ENCODE assay signal across 9 mouse cellular contexts in genomic region chr2:103662121-103662520, GRCm38 (mm10).
DNase-seq lines count a peak whose midpoint lies in the region; ATAC-seq and TF ChIP-seq lines count a peak whose summit lies in the region.
"Had no signal": no experiment of that assay in that cellular context is flagged by ENCODE, and none has a peak within 500 bp of the region (broad histone marks: within the 10 kb centered on the region; RNA-seq: fewer than 3 reads in every experiment).

No protein-coding gene starts in this region.

- 0 out of 2 replicates have a peak, but pooled peaks cover 1% of the 10 kb centered on the region for H3K79me2 ChIP-seq in heart, adult 2 months (replicated peaks; ENCODE audit: control insufficient read depth, insufficient read depth, low read length)

- 18% methylated on average over 4 of the region's 4 CpGs for WGBS in spleen, adult 2 months
- WGBS in heart, adult 2 months = 15% methylated on average over 4 of the region's 4 CpGs

- no peak overlapping the region for H3K27ac ChIP-seq in spleen, adult 2 months (ENCODE audit: insufficient read depth, low read length)
- peak overlapping the region; percentile 65 for H3K27ac ChIP-seq in heart, adult 2 months

- H3K36me3 ChIP-seq in spleen, adult 2 months (ENCODE audit: control insufficient read depth, insufficient read depth, low read length) = no peaks in the 10 kb centered on the region
- peaks cover 2% of the 10 kb centered on the region; the same call in 1 of the 2 replicates for H3K36me3 ChIP-seq in heart, adult 2 months (ENCODE audit: control insufficient read depth, insufficient read depth, low read length)

- no peak for TF ChIP-seq CTCF in spleen, adult 2 months (IDR thresholded peaks at IDR 0.05; ENCODE audit: extremely low read depth, insufficient read depth, insufficient read length, insufficient replicate concordance)
- 0 out of 2 replicates have a peak, but pooled peaks have one; percentile 2 for TF ChIP-seq CTCF in heart, adult 2 months (IDR thresholded peaks at IDR 0.05)

- TF ChIP-seq EP300 in heart, adult 2 months (IDR thresholded peaks at IDR 0.05; ENCODE audit: insufficient read depth, low read depth, low read length) = 0 out of 2 replicates have a peak, but pooled peaks have one; percentile 47

- TF ChIP-seq POLR2A in spleen, adult 2 months (IDR thresholded peaks at IDR 0.05; ENCODE audit: low read depth, low read length) = no peak
- TF ChIP-seq POLR2A in heart, adult 2 months (IDR thresholded peaks at IDR 0.05; ENCODE audit: insufficient read depth, low read depth, low read length) = no peak

- ATAC-seq in cerebellum, adult (ENCODE audit: insufficient number of reproducible peaks, low FRiP score, low TSS enrichment) = peak; percentile 71

- intact Hi-C loops in heart, adult 2 months (cut with DNase I) = loop anchor here (5.0 kb wide), 1 partner anchor 40 kb away; no protein-coding TSS in a partner anchor

- H3K4me1 ChIP-seq in spleen, adult 2 months (ENCODE audit: control insufficient read depth, insufficient read depth, insufficient read length) = peaks cover 16% of the 10 kb centered on the region
- H3K4me1 ChIP-seq in heart, adult 2 months (ENCODE audit: control insufficient read depth, insufficient read depth, low read length) = peaks cover 3% of the 10 kb centered on the region; the same call in 1 of the 2 replicates

- H3K4me3 ChIP-seq in spleen, adult 2 months (ENCODE audit: extremely low read depth, insufficient read depth, insufficient read length) = no peak overlapping the region
- no peak overlapping the region for H3K4me3 ChIP-seq in heart, adult 2 months
- H3K4me3 ChIP-seq: erythroblast, embryonic 14.5 days had no signal

- H3K9ac ChIP-seq in heart, adult 2 months (ENCODE audit: low read depth, low read length) = no peak overlapping the region

- DNase-seq in cerebellum, postnatal 4 days (ENCODE audit: low spot score in 2 of 2) = no peak
- DNase-seq in spleen, adult 2 months (ENCODE audit: low read depth in 1 of 2, low spot score in 2 of 2) = peak; percentile 42 to 54
- no peak for DNase-seq in spleen, postnatal 14 days (ENCODE audit: low spot score in 2 of 2)
- peak; percentile 40 to 73 for DNase-seq in heart, adult 2 months
- peak; percentile 34 for DNase-seq in lung, postnatal 10 days
- DNase-seq in urinary bladder, postnatal 36 days (ENCODE audit: low spot score in 2 of 2) = no peak
- no peak for DNase-seq in neural tube, embryonic 10.5 days (ENCODE audit: extremely low spot score, low spot score)

- no peaks in the 10 kb centered on the region for H3K27me3 ChIP-seq in spleen, adult 2 months (ENCODE audit: control insufficient read depth, insufficient read depth, low read length)
- no peaks in the 10 kb centered on the region for H3K27me3 ChIP-seq in heart, adult 2 months (ENCODE audit: control insufficient read depth, insufficient read depth, low read length)

Comparison
In these comparisons a context has a peak if more than half of its experiments do, and no peak if none do; other contexts are left out.
1. DNase-seq: peak in spleen, adult 2 months (2 of 2), heart, adult 2 months (2 of 2) and lung, postnatal 10 days (single experiment); none in cerebellum, postnatal 4 days (0 of 2), spleen, postnatal 14 days (0 of 2), urinary bladder, postnatal 36 days (0 of 2) and neural tube, embryonic 10.5 days (single experiment).